Mouse (Mus musculus) neural tube, embryonic 13.5 days (tissue): ENCODE measurements around the gene Slc25a38. TPM values are rescaled to one million over a fixed set of nuclear protein-coding genes. Genes with fewer than 3 reads are reported as not detected.
A peak's percentile ranks its signal among the peaks of the same experiment; 100 is the strongest.
"Not testable (repeated sequence)": the region's sequence is repeated elsewhere in the genome, so short reads cannot be mapped to it uniquely, and the experiment has no call there.

Experiments
- ATAC-seq: fragments of 200-750 bp; cut with Nextera tagmentation; 2 replicates; pipeline ENCODE4 v1.8.0; 2017; ENCODE audit warnings: low read depth, mild to moderate bottlenecking, moderate TSS enrichment, moderate library complexity
- H3K27ac ChIP-seq: fragments of 300-500 bp; sonication (generic); replicated peaks from 2 replicates; pipeline ENCODE4 v1.5.1; 2015; ENCODE audit warnings: moderate library complexity, mild to moderate bottlenecking, inconsistent platforms
- H3K27me3 ChIP-seq: fragments of 300-500 bp; sonication (generic); 2 replicates; pipeline ENCODE4 v1.6.1; 2015; ENCODE audit warnings: mild to moderate bottlenecking, inconsistent platforms
- H3K36me3 ChIP-seq: fragments of 300-500 bp; sonication (generic); 2 replicates; pipeline ENCODE4 v1.6.1; 2015; ENCODE audit warnings: mild to moderate bottlenecking, inconsistent platforms
- H3K4me1 ChIP-seq: fragments of 300-500 bp; sonication (generic); replicated peaks from 2 replicates; pipeline ENCODE4 v1.6.1; 2015; ENCODE audit warnings: inconsistent platforms
- H3K4me2 ChIP-seq: fragments of 300-500 bp; sonication (generic); 2 replicates; pipeline ENCODE4 v1.6.1; 2015; ENCODE audit warnings: inconsistent platforms, mild to moderate bottlenecking, moderate library complexity
- H3K4me3 ChIP-seq: fragments of 300-500 bp; sonication (generic); 2 replicates; pipeline ENCODE4 v1.5.1; 2015; ENCODE audit warnings: mild to moderate bottlenecking, inconsistent platforms
- H3K9ac ChIP-seq: fragments of 300-500 bp; sonication (generic); 2 replicates; pipeline ENCODE4 v1.6.1; 2015; ENCODE audit warnings: moderate library complexity, mild to moderate bottlenecking, inconsistent platforms
- H3K9me3 ChIP-seq: fragments of 300-500 bp; sonication (generic); 2 replicates; pipeline ENCODE4 v1.6.1; 2016; ENCODE audit warnings: inconsistent platforms
- WGBS: fragments of 180-500 bp; shearing (Covaris S2); methylation state at CpG from one replicate; pipeline ENCODE4 v1.1.7; 2015; 5-methylcytosine and 5-hydroxymethylcytosine counted together
- polyA plus RNA-seq: library from polyadenylated mRNA; unstranded; fragments of >200 nt; fragmentation: Nextera tagmentation; extraction: Ambion mirVana; gene quantifications from 2 replicates; pipeline ENCODE4 v1.2.1, GENCODE M21; 2015

The Slc25a38 gene
- polyA plus RNA-seq, 1 experiment from 2014 or later: 38.9 TPM

DNA sequence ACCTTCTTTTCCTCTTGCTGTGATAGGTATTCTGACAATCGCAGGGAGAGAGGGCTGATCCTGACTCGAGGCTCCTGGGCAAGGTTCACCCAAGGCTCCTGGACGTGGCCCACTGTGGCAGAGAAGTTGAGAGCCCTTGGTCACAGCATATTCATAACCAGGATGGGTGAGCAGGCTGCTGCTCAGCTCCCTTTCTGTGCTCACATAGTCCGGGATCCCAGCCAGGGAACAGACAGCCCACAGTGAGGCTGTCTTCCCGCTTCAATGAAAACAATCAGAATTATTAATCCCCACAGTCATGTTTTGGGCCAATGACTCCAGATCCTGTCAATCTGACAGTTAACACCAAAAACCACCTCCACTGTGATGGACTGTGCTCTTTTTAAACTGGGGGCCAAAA lies 28.2 kb upstream of the Slc25a38 start:
- Histone ChIP-seq H3K27me3 (no peaks in the 10 kb centered on the region), H3K4me3 (no peak overlapping the region), H3K9ac (no peak overlapping the region), H3K27ac (no peak overlapping the region), H3K9me3 (no peaks in the 10 kb centered on the region), H3K4me1 (no peaks in the 10 kb centered on the region), H3K4me2 (no peak overlapping the region), H3K36me3 (no peaks in the 10 kb centered on the region)
- no peak for ATAC-seq
- WGBS: 76% methylated on average over 5 of the region's 5 CpGs

DNA sequence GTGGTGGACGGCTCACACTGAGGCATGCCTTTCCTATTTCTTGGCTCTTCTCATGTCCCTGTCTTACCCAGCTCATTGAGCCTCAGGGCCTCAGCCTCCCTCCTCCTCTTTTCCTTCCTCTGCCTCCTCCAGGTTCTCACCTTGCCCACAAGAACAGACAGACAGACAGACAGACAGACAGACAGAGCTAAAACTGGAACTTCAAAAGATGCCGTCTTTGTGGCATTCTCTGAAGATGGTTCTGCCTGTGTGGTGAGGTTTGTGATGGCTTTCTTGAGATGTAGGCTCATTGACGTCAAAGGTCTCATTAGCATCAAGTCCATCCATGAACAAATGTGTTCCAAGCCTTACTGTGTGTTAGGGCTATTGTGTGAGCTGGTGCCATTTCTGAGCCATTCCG lies 27.5 kb upstream of the Slc25a38 start:
- Histone ChIP-seq H3K4me2 (no peak overlapping the region), H3K9ac (no peak overlapping the region), H3K9me3 (no peaks in the 10 kb centered on the region), H3K36me3 (no peaks in the 10 kb centered on the region), H3K4me1 (no peaks in the 10 kb centered on the region), H3K27ac (no peak overlapping the region), H3K4me3 (no peak overlapping the region), H3K27me3 (no peaks in the 10 kb centered on the region)
- ATAC-seq: no peak
- 58% methylated on average over 4 of the region's 4 CpGs for WGBS

DNA sequence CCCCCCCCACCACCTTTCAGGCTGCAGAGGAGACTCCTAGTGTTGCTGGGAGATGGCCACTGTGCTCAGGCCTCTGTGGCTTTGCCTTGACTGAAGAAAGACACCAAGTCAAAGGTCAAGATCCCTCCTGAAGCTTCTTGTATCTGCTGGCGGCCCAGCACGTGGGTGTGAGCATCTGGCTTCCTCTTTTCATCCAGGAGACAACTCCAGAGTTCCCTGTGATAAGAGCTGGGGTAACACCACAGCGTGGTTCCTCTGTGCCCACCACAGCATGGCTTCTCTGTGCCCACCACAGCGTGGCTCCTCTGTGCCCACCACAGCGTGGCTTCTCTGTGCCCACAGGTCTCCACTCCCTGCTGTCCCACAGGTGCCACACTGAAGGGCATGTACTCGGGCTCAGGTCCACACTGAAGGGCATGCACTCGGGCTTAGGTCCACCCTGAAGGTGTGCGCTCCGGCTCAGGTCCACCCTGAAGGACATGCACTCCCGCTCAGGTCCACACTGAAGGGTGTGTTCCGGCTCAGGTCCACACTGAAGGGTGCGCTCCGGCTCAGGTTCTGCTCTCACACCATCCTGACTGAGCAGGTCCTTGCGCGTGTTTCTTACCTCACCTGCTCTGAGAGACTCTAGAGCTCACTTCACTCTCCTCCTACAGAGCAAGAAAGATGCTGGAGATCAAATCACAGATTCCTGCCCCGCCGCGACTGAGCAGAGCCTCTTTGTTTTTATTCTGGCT lies 26.8 kb upstream of the Slc25a38 start:
- Histone ChIP-seq H3K9me3 (no peaks in the 10 kb centered on the region), H3K27me3 (no peaks in the 10 kb centered on the region), H3K36me3 (no peaks in the 10 kb centered on the region), H3K4me1 (no peaks in the 10 kb centered on the region), H3K9ac (no peak overlapping the region), H3K4me3 (no peak overlapping the region), H3K27ac (no peak overlapping the region), H3K4me2 (no peak overlapping the region)
- no peak for ATAC-seq
- WGBS: 83% methylated on average over 18 of the region's 18 CpGs

DNA sequence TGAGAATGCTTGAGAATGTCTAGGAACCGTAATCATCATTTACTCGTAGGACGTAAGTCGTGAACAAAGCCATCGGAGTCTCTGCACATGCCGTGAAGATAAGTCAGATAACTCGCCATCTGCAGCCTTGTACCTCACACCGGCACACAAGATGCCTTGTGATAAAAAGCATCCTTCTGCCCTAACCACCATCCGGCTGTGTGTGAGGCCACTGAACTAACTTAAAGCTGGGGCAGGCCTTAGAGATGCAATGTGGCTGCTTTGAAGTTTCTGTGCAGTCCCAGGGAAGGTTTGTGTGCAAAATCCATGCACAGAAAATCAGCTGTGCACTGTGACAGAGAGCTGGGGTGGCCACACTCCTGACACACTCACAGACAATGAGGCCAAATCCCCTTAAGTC lies 25.8 kb upstream of the Slc25a38 start:
- Histone ChIP-seq H3K4me3 (no peak overlapping the region), H3K36me3 (no peaks in the 10 kb centered on the region), H3K9ac (no peak overlapping the region), H3K27ac (no peak overlapping the region), H3K27me3 (no peaks in the 10 kb centered on the region), H3K4me1 (no peaks in the 10 kb centered on the region), H3K4me2 (no peak overlapping the region), H3K9me3 (no peaks in the 10 kb centered on the region)
- no peak for ATAC-seq
- WGBS: 94% methylated on average over 9 of the region's 9 CpGs

DNA sequence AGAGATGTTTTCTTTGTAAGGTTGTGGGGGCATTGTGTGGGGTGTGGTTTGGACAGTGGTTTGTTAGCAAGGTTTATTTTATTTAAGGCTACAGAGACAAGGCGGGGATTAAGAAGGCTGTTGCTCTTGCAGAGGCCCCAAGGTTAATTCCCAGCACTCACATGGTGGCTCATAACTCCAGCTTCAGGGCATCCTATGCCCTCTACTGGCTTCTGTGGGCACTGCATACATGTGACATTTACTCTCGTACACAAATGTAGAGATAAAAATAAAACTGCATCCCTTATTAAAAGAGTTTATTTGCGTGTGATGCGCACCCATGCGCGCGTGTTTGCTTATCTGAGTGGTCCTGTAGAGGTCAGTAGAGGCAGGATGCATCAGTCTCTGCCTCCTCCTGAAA lies 21.0 kb upstream of the Slc25a38 start:
- no peak overlapping the region for H3K4me2 ChIP-seq
- no peaks in the 10 kb centered on the region for H3K27me3 ChIP-seq

DNA sequence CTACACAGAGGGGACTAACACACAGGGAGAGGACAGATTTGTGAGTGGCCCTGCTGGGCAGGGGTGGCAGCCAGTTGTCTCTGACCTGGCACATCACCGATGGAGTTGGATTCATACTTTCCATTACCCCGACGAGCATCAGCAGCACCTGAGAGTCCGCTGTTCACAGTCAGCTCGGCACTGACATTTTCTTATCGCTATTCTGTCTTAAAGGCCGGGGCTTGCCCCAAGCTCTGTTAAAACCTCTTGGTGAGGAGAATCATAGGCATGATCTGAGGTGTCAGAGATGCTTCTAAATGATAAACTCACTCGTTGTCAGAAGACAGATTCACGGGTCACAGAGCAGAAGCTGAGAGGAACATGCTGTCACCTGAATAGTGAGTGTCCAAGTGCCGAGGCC lies 19.1 kb upstream of the Slc25a38 start:
- Histone ChIP-seq H3K4me1 (no peaks in the 10 kb centered on the region), H3K4me2 (no peak overlapping the region), H3K36me3 (no peaks in the 10 kb centered on the region), H3K9me3 (no peaks in the 10 kb centered on the region), H3K27me3 (no peaks in the 10 kb centered on the region), H3K9ac (no peak overlapping the region), H3K4me3 (no peak overlapping the region), H3K27ac (no peak overlapping the region)
- 83% methylated on average over 10 of the region's 10 CpGs for WGBS
- ATAC-seq: no peak

More for the DNA sequence above, 21.0 kb upstream of the Slc25a38 start:
- Histone ChIP-seq H3K36me3 (no peaks in the 10 kb centered on the region), H3K9ac (no peak overlapping the region), H3K27ac (no peak overlapping the region), H3K4me3 (no peak overlapping the region), H3K9me3 (no peaks in the 10 kb centered on the region), H3K4me1 (no peaks in the 10 kb centered on the region)
- ATAC-seq: no peak
- WGBS: 88% methylated on average over 7 of the region's 7 CpGs

DNA sequence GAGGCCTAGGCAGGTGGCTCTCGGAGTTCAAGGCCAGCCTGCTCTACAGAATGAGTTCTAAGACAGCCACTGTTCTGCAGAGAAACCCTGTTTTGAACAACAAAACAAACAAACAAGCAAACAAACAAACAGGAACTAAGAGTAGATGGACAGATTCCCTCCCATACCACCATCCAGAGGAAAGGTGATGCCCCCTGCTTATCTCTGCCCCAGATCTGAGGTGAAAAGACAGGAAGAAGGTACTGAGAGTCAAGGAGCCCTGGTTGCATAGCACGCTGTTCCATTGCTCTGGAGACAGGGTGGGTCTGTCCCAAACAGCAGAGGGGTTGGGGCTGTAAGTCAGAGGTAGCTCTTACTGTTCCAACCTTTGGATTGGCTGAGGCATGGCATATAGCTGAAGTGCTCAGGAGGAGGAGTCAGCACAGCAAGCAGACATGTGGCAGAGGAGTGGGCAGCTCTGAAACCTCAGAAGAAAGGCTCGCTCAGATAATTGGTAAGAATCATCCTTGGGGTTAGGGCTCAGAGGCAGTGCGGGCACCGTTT lies 18.4 kb upstream of the Slc25a38 start, which contains the start of gene Ccr8:
Ccr8 (plus strand) TSS at position 419 of the 543 bp plus-strand sequence.
- Histone ChIP-seq H3K4me1 (no peaks in the 10 kb centered on the region), H3K36me3 (no peaks in the 10 kb centered on the region), H3K4me2 (no peak within 1 kb of the TSS), H3K9ac (no peak within 1 kb of the TSS), H3K4me3 (no peak within 1 kb of the TSS), H3K27me3 (no peaks in the 10 kb centered on the region), H3K27ac (no peak within 1 kb of the TSS), H3K9me3 (no peaks in the 10 kb centered on the region)
- no peak for ATAC-seq
- WGBS: 80% methylated on average over 5 of the region's 5 CpGs

DNA sequence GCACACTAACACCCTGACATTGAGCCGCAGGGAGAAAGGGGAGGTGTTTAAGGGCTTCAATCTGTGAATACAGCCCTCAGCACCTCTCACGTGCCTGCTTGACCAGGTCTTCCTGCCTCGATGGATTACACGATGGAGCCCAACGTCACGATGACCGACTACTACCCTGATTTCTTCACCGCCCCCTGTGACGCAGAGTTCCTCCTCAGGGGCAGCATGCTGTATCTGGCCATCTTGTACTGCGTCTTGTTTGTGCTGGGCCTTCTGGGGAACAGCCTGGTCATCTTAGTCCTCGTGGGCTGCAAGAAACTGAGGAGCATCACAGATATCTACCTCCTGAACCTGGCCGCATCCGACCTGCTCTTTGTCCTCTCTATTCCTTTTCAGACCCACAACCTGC lies 16.5 kb upstream of the Slc25a38 start:
- 89% methylated on average over 13 of the region's 13 CpGs for WGBS
- no peak overlapping the region for H3K27ac ChIP-seq
- no peaks in the 10 kb centered on the region for H3K27me3 ChIP-seq
- H3K4me3 ChIP-seq: no peak overlapping the region
- no peaks in the 10 kb centered on the region for H3K4me1 ChIP-seq
- no peak overlapping the region for H3K9ac ChIP-seq
- no peak overlapping the region for H3K4me2 ChIP-seq
- H3K36me3 ChIP-seq: no peaks in the 10 kb centered on the region
- ATAC-seq: no peak
- no peaks in the 10 kb centered on the region for H3K9me3 ChIP-seq

DNA sequence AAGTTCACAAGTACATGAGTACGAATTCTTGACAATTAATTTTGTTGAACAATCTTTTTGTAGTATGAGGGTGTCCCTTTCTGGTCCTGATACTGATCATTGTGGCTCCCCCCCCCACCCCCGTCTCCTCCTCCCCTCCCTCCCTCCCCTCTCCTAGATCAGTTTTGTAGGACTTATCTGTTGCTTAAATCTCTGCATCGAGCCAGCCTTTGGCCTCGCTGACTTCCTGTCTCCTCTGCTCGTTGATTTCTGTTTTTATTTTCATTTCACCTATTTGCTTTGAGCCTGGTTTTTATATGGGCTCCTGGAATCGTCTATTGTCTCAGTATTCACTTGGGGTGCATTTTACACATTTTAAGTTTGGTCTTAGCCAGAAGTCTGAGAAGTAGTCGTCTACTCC lies 14.3 kb upstream of the Slc25a38 start:
- no peak for ATAC-seq
- H3K27ac ChIP-seq: no peak overlapping the region
- H3K4me1 ChIP-seq: no peaks in the 10 kb centered on the region
- no peaks in the 10 kb centered on the region for H3K27me3 ChIP-seq
- no peak overlapping the region for H3K9ac ChIP-seq
- no peak overlapping the region for H3K4me2 ChIP-seq
- 79% methylated on average over 7 of the region's 7 CpGs for WGBS
- no peaks in the 10 kb centered on the region for H3K36me3 ChIP-seq
- no peak overlapping the region for H3K4me3 ChIP-seq
- H3K9me3 ChIP-seq: no peaks in the 10 kb centered on the region

DNA sequence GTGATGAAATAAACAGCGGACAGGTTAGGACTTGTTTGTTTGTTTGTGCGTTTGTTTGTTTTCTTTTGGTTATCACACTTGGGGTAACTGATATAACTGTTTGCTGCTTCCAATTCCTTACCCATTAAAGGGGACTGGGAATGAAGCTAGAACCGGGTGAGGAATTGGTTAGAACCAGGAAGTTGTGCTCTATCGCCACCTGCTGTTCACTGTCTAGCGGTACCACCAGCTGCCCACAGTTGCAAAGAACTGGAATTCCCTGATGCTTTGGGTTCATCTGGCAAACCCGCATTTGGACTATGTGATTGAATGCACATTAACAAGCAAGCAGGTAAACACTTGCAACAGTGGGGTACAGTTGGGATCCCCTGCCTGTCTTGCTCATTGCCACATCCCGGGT lies 11.5 kb upstream of the Slc25a38 start:
- Histone ChIP-seq H3K4me1 (no peaks in the 10 kb centered on the region), H3K9me3 (no peaks in the 10 kb centered on the region), H3K36me3 (no peaks in the 10 kb centered on the region), H3K27ac (no peak overlapping the region), H3K4me2 (0 out of 2 replicates have a peak overlapping the region, but pooled peaks have one; percentile 7), H3K27me3 (no peaks in the 10 kb centered on the region), H3K9ac (peak overlapping the region; percentile 22; the same call in 1 of the 2 replicates), H3K4me3 (no peak overlapping the region)
- WGBS: 21% methylated on average over 7 of the region's 7 CpGs
- no peak; the same call in 1 of the 2 replicates for ATAC-seq

DNA sequence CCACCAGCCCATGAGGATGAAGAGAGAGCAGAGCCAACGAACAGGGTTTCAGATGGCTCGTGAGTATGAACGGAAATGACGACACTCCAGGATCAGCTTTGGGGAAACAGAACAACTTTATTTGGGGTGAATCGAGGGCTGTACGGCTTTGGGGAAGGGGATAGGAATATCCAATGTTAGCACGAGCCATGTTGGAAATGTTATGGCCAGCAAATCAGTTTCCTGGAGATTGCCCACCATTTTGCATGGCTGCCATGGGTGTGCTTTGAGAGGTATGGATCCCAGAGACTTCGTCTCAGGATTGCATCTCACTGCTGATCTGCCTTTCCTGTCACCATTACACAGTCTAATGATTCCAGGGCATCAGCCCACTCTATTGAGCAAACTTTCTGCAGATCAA lies 10.9 kb upstream of the Slc25a38 start:
- WGBS: 88% methylated on average over 8 of the region's 8 CpGs
- H3K9me3 ChIP-seq: peaks cover 3% of the 10 kb centered on the region; the same call in 1 of the 2 replicates
- no peak overlapping the region for H3K4me2 ChIP-seq
- H3K27me3 ChIP-seq: no peaks in the 10 kb centered on the region
- no peak overlapping the region for H3K4me3 ChIP-seq
- H3K4me1 ChIP-seq: no peaks in the 10 kb centered on the region
- no peak for ATAC-seq
- no peak overlapping the region for H3K27ac ChIP-seq
- H3K36me3 ChIP-seq: no peaks in the 10 kb centered on the region
- no peak overlapping the region for H3K9ac ChIP-seq

DNA sequence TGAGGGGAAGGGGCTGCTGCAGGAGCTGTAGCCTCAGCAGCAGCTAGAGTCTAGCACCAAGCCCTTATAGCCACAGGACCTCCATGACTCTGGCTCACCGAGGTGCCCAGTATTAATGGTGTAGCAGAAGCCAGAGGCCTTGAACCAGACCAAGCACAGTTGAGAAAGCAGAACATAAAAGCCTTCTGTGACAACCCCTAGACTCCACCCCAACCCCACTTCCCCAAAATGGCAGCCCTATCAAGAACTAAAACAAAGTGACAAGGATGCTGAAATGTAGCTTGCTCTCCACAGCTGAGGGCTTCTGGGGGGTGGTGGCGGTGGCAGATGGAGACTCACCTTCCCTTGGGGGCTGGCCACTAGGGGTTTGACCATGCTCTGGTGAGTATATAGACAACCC lies 9.0 kb upstream of the Slc25a38 start:
- Histone ChIP-seq H3K4me1 (no peaks in the 10 kb centered on the region), H3K27me3 (no peaks in the 10 kb centered on the region), H3K9ac (no peak overlapping the region), H3K9me3 (peaks cover 5% of the 10 kb centered on the region; the same call in 1 of the 2 replicates), H3K4me3 (no peak overlapping the region), H3K4me2 (no peak overlapping the region), H3K36me3 (no peaks in the 10 kb centered on the region), H3K27ac (no peak overlapping the region)
- WGBS: 98% methylated on average over 2 of the region's 2 CpGs
- ATAC-seq: no peak

DNA sequence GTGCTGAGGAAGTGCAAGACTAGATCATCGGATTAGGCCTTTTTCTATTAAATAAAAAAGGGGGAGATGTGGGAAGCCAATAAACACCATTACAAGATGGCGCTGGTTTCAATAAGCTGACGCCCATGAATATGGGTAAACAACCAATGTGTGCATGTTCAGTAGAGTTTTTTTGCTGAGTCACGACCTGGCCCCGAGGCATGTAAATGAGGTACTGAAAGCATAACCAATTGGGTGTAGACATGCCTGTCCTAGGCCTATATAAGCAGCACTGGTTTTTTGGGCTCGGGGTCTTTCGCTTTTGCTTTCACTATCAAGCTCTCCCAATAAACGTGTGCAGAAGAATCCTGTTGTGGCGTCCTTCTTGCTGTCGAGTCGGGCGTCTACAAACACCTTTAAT lies 1.2 kb upstream of the Slc25a38 start:
- ATAC-seq, H3K27ac ChIP-seq, H3K4me3 ChIP-seq, H3K4me2 ChIP-seq, H3K9ac ChIP-seq, H3K9me3 ChIP-seq, H3K27me3 ChIP-seq, H3K36me3 ChIP-seq, H3K4me1 ChIP-seq: not testable (repeated sequence)
- 93% methylated on average over 12 of the region's 12 CpGs for WGBS
